Mouse (Mus musculus): ENCODE measurements around the gene H2-DMb2.

- TF ChIP-seq CTCF (IDR thresholded peaks at IDR 0.05; ENCODE audit: low read depth) (no peak), EP300 (IDR thresholded peaks at IDR 0.05; ENCODE audit: low read depth) (no peak)
These were observed 45.8 kb upstream of the H2-DMb2 start for GRCm38 (mm10) chr17:34097272-34097671.

Measured in liver, postnatal 0 days (tissue).